Mouse (Mus musculus): ENCODE data around the gene Ppif. TPM values are rescaled to one million over a fixed set of nuclear protein-coding genes. Genes with fewer than 3 reads are reported as not detected.

Gene Ppif
- polyA plus RNA-seq (2015; fragmentation: Nextera tagmentation; extraction: Ambion mirVana), result 11.2 and 13.8 TPM in 2 replicates

DNA sequence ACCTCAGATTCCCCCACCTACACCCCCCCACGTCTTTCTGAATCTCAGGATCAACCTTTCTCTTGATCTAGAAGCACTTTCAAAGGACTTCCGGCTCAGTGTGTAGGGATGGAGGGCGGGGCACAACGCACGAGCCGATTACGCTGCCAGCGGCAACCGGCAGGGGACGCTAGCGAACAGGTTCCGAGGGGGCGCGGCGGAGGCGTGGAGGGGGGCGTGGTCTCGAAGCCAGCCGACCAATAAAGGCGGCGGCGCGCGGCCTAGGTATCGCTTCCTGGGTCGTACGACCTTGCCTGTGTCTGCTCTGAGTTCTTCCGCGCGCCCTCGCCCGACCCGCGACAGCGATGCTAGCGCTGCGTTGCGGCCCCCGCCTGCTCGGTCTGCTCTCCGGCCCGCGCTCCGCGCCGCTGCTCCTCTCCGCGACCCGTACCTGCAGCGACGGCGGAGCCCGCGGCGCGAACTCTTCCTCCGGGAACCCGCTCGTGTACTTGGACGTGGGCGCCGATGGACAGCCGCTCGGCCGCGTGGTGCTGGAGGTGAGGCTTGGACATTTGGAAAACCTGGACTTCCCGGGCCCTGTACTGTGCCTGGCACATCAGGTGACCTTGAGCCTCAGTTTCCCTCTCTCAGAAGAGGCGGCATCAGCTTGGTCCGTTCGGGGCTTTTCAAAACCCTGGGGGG, at the start of gene Ppif:
Ppif (plus strand) TSS at position 267 of the 681 bp plus-strand sequence.
- Histone ChIP-seq H3K9ac (replicated peaks; ENCODE audit: low read depth) (peak within 1 kb of the TSS; percentile 48), H3K4me2 (replicated peaks; ENCODE audit: low read depth, low read length) (peak within 1 kb of the TSS; percentile 90), H3K4me1 (ENCODE audit: insufficient read depth, low read depth, low read length) (peaks cover 4% of the 10 kb centered on the region; the same call in 1 of the 2 replicates), H3K36me3 (ENCODE audit: insufficient read depth, low read length) (peaks cover 7% of the 10 kb centered on the region; the same call in 1 of the 2 replicates), H3K9me3 (ENCODE audit: low read length) (no peaks in the 10 kb centered on the region), H3K27me3 (replicated peaks; ENCODE audit: insufficient read depth, low read length) (no peaks in the 10 kb centered on the region), H3K4me3 (ENCODE audit: low read depth, low read length) (peak within 1 kb of the TSS; percentile 77), H3K27ac (ENCODE audit: low read length) (peak within 1 kb of the TSS; percentile 33; the same call in 1 of the 2 replicates)
- TF ChIP-seq EP300 (IDR thresholded peaks at IDR 0.05) (no peak), CTCF (IDR thresholded peaks at IDR 0.05) (peak; percentile 100)
- DNase-seq (ENCODE audit: low spot score) (peak; percentile 97), ATAC-seq (peak; percentile 95)
- 2% methylated on average over 52 of the region's 70 CpGs for WGBS

DNA sequence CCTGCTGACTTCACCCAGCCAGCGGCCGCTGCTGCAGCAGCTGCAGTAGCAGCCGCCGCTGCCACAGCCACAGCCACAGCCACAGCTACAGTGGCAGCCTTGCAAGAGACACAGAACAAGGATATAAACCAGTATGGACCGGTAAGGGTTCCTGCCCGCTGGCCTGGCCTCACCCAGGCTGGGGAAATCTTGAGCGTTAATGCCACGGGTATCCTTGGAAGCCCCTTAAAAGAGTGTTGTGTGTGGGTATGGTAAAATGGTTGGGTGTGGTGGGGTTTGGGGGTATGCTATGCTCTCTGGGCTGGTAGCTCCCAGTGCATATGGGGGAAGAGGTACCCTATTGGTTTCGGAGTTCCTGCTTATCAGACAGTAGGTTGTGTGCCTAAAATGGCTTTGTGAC, 48.2 kb upstream of the Ppif start:
- no peak overlapping the region for H3K9ac ChIP-seq (replicated peaks; ENCODE audit: low read depth)
- no peak for TF ChIP-seq CTCF (IDR thresholded peaks at IDR 0.05)
- TF ChIP-seq EP300 (IDR thresholded peaks at IDR 0.05), result no peak
- H3K9me3 ChIP-seq (ENCODE audit: low read length), result no peaks in the 10 kb centered on the region
- H3K4me2 ChIP-seq (replicated peaks; ENCODE audit: low read depth, low read length), result no peak overlapping the region
- ATAC-seq, result peak; percentile 5; the same call in 1 of the 2 replicates
- no peaks in the 10 kb centered on the region for H3K27me3 ChIP-seq (replicated peaks; ENCODE audit: insufficient read depth, low read length)
- WGBS, result 86% methylated on average over 9 of the region's 9 CpGs
- 0 out of 2 replicates have a peak overlapping the region, but pooled peaks have one; percentile 20 for H3K27ac ChIP-seq (ENCODE audit: low read length)
- H3K36me3 ChIP-seq (ENCODE audit: insufficient read depth, low read length), result peaks cover 50% of the 10 kb centered on the region
- DNase-seq (ENCODE audit: low spot score), result no peak
- H3K4me3 ChIP-seq (ENCODE audit: low read depth, low read length), result no peak overlapping the region
- H3K4me1 ChIP-seq (ENCODE audit: insufficient read depth, low read depth, low read length), result peaks cover 3% of the 10 kb centered on the region; the same call in 1 of the 2 replicates

- WGBS, result 48% methylated on average over 2 of the region's 2 CpGs
- Histone ChIP-seq H3K36me3 (ENCODE audit: insufficient read depth, low read length) (peaks cover 53% of the 10 kb centered on the region), H3K9me3 (ENCODE audit: low read length) (no peaks in the 10 kb centered on the region), H3K4me2 (replicated peaks; ENCODE audit: low read depth, low read length) (no peak overlapping the region), H3K27ac (ENCODE audit: low read length) (0 out of 2 replicates have a peak overlapping the region, but pooled peaks have one; percentile 20), H3K27me3 (replicated peaks; ENCODE audit: insufficient read depth, low read length) (no peaks in the 10 kb centered on the region), H3K4me1 (ENCODE audit: insufficient read depth, low read depth, low read length) (peaks cover 3% of the 10 kb centered on the region; the same call in 1 of the 2 replicates), H3K4me3 (ENCODE audit: low read depth, low read length) (no peak overlapping the region), H3K9ac (replicated peaks; ENCODE audit: low read depth) (no peak overlapping the region)
- peak; percentile 52; the same call in 1 of the 2 replicates for TF ChIP-seq EP300 (IDR thresholded peaks at IDR 0.05)
- TF ChIP-seq CTCF (IDR thresholded peaks at IDR 0.05), result peak; percentile 96
- DNase-seq (ENCODE audit: low spot score), result peak; percentile 88
- peak; percentile 95 for ATAC-seq
Measured at GRCm38 (mm10) chr14:25646161-25646621, 47.8 kb upstream of the Ppif start.

DNA sequence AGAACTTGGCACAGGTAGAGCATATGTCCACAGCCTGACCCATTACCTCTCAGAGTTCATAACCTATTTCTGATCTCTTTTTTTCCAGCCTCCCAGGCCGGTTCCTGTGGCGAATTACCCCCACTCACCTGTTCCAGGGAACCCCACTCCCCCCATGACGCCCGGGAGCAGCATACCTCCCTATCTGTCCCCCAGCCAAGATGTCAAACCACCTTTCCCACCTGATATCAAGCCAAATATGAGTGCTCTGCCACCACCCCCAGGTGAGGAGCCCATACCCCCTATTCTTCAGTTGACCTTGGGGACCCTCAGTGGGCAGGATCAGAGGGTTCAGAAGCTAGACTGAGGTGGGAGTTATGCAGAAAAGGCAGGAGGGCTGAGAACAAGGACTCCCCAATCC, 42.8 kb upstream of the Ppif start:
- ATAC-seq (no peak), DNase-seq (ENCODE audit: low spot score) (no peak)
- Histone ChIP-seq H3K9ac (replicated peaks; ENCODE audit: low read depth) (no peak overlapping the region), H3K36me3 (ENCODE audit: insufficient read depth, low read length) (peaks cover 81% of the 10 kb centered on the region), H3K27ac (ENCODE audit: low read length) (no peak overlapping the region), H3K9me3 (ENCODE audit: low read length) (no peaks in the 10 kb centered on the region), H3K4me1 (ENCODE audit: insufficient read depth, low read depth, low read length) (peaks cover 3% of the 10 kb centered on the region; the same call in 1 of the 2 replicates), H3K4me3 (ENCODE audit: low read depth, low read length) (no peak overlapping the region), H3K27me3 (replicated peaks; ENCODE audit: insufficient read depth, low read length) (no peaks in the 10 kb centered on the region), H3K4me2 (replicated peaks; ENCODE audit: low read depth, low read length) (no peak overlapping the region)
- WGBS, result 98% methylated on average over 4 of the region's 4 CpGs
- TF ChIP-seq CTCF (IDR thresholded peaks at IDR 0.05) (no peak), EP300 (IDR thresholded peaks at IDR 0.05) (no peak)

DNA sequence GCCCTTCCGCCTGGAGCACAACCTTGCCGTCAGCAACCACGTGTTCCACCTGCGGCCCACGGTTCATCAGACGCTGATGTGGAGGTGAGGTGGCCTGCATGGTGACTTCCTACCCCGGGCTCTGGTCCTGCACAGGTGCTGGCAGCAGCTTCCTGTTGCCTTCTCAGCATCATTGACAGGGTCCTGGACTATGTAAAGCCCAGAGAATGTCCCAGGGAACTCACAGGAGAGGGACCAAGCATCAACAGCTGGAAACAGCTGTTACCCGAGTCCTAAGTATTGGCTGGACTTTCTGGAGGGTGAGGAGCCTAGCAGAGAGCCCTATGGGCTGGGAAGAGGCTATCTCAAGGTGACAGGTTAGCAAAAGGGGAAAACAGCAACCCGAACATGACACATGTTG, 42.0 kb upstream of the Ppif start:
- no peak overlapping the region for H3K9ac ChIP-seq (replicated peaks; ENCODE audit: low read depth)
- ATAC-seq, result no peak
- H3K4me1 ChIP-seq (ENCODE audit: insufficient read depth, low read depth, low read length), result no peaks in the 10 kb centered on the region
- no peaks in the 10 kb centered on the region for H3K9me3 ChIP-seq (ENCODE audit: low read length)
- WGBS, result 84% methylated on average over 9 of the region's 9 CpGs
- H3K4me3 ChIP-seq (ENCODE audit: low read depth, low read length), result no peak overlapping the region
- no peak for DNase-seq (ENCODE audit: low spot score)
- peaks cover 83% of the 10 kb centered on the region for H3K36me3 ChIP-seq (ENCODE audit: insufficient read depth, low read length)
- no peak overlapping the region for H3K4me2 ChIP-seq (replicated peaks; ENCODE audit: low read depth, low read length)
- H3K27me3 ChIP-seq (replicated peaks; ENCODE audit: insufficient read depth, low read length), result no peaks in the 10 kb centered on the region
- TF ChIP-seq EP300 (IDR thresholded peaks at IDR 0.05), result no peak
- TF ChIP-seq CTCF (IDR thresholded peaks at IDR 0.05), result no peak
- H3K27ac ChIP-seq (ENCODE audit: low read length), result no peak overlapping the region

DNA sequence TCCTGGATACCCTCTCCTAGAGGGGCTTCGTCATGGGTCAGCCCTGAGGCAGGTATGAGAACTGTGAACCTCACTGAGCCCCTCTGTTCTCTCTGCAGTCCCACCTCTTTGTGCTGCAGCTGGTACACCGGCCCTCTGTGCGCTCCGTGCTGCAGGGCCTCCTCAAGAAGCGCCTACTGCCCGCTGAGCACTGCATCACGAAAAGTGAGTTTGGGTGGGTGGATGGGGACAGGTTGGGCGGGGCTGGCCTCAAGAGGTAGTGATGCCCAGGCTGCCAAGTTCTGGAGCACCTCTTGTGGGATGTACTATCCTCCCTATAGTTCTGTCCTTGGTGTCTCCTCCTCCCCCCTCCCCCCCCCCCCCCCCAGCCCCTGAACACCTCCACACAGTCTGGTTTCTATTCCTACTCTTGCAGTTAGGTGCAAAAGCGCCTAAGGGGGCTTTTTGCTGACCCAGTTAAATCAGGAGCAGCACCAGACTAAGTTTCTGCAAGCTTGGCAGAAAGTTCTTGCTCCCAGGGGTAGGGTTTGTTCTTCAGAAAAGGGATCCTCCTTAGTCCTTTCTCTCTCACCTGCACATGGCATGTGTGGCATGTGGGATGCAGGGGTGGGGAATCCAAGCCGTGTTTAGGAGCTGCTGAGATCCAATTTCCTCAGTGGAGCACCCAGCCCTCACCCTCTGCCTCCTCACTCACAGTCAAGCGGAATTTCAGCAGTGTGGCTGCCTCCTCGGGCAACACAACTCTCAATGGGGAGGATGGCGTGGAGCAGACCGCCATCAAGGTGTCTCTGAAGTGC, 39.4 kb upstream of the Ppif start:
- WGBS, result 90% methylated on average over 14 of the region's 14 CpGs
- ATAC-seq, result no peak
- TF ChIP-seq CTCF (IDR thresholded peaks at IDR 0.05), result no peak
- no peak for TF ChIP-seq EP300 (IDR thresholded peaks at IDR 0.05)

More for the DNA sequence above, 39.4 kb upstream of the Ppif start:
- Histone ChIP-seq H3K4me3 (ENCODE audit: low read depth, low read length) (no peak overlapping the region), H3K4me1 (ENCODE audit: insufficient read depth, low read depth, low read length) (no peaks in the 10 kb centered on the region), H3K4me2 (replicated peaks; ENCODE audit: low read depth, low read length) (no peak overlapping the region), H3K9ac (replicated peaks; ENCODE audit: low read depth) (no peak overlapping the region), H3K36me3 (ENCODE audit: insufficient read depth, low read length) (peaks cover 73% of the 10 kb centered on the region), H3K27me3 (replicated peaks; ENCODE audit: insufficient read depth, low read length) (no peaks in the 10 kb centered on the region), H3K27ac (ENCODE audit: low read length) (no peak overlapping the region), H3K9me3 (ENCODE audit: low read length) (no peaks in the 10 kb centered on the region)
- DNase-seq (ENCODE audit: low spot score), result no peak
